8 mouse cellular contexts compared by ENCODE assay signal in genomic region chr11:4946947-4947812, GRCm38 (mm10). TPM values are rescaled to one million over a fixed set of nuclear protein-coding genes. Genes with fewer than 3 reads are reported as not detected.
DNase-seq lines count a peak whose midpoint lies in the region.

No protein-coding gene starts in this region.

- H3K27ac ChIP-seq in midbrain, embryonic 10.5 days (replicated peaks): peak overlapping the region; percentile 70

- H3K4me1 ChIP-seq in midbrain, embryonic 10.5 days: peaks cover 29% of the 10 kb centered on the region

- under 1% methylated on average over 117 of the region's 120 CpGs for WGBS in midbrain, embryonic 10.5 days

- no peaks in the 10 kb centered on the region for H3K36me3 ChIP-seq in midbrain, embryonic 10.5 days

- 0 out of 2 replicates have a peak, but pooled peaks cover 5% of the 10 kb centered on the region for H3K9me3 ChIP-seq in midbrain, embryonic 10.5 days (replicated peaks)

- peak; percentile 93 for DNase-seq in WW6 (ENCODE audit: low read depth, low spot score)
- DNase-seq in cerebellum, postnatal 14 days: peak; percentile 66 to 69
- peak; percentile 86 to 92 for DNase-seq in frontal cortex, postnatal 36 days (ENCODE audit: low spot score in 2 of 2)
- peak; percentile 53 for DNase-seq in kidney, adult 18-20 months
- DNase-seq in left cerebral cortex, postnatal 4 days: peak; percentile 51
- DNase-seq in midbrain, embryonic 10.5 days (ENCODE audit: low spot score): peak; percentile 57
- DNase-seq in spleen, adult 12 weeks (ENCODE audit: low spot score): peak; percentile 50
- DNase-seq in adipocyte (ENCODE audit: low spot score): no peak

- peaks cover 86% of the 10 kb centered on the region for H3K27me3 ChIP-seq in midbrain, embryonic 10.5 days (ENCODE audit: low read depth, poor library complexity, severe bottlenecking)

- intact Hi-C loops in left cerebral cortex, postnatal 4 days (cut with DNase I): no loop called here

- peak overlapping the region; percentile 64 for H3K4me3 ChIP-seq in midbrain, embryonic 10.5 days

RNA-seq across cellular contexts. Expression of gene Nefh, which starts 0.7 kb away (rescaled TPM):
- total RNA-seq in left cerebral cortex, postnatal 4 days (2021): 1 to 10 TPM; 3.2 to 4.8 TPM
- polyA plus RNA-seq in midbrain, embryonic 10.5 days (2016; fragmentation: Nextera tagmentation; extraction: Ambion mirVana): 0.23 and 0.29 TPM in 2 replicates

RNA-seq across cellular contexts. Expression of gene Ap1b1, which starts 39.4 kb away (rescaled TPM):
- total RNA-seq in left cerebral cortex, postnatal 4 days (2021): 100 to 1,000 TPM; 110 to 115 TPM
- polyA plus RNA-seq in midbrain, embryonic 10.5 days (2016; fragmentation: Nextera tagmentation; extraction: Ambion mirVana): 62.2 and 68.4 TPM in 2 replicates

RNA-seq across cellular contexts. Expression of gene Thoc5, which starts 52.1 kb away (rescaled TPM):
- 10 to 100 TPM; 58.1 to 61.4 TPM for total RNA-seq in left cerebral cortex, postnatal 4 days (2021)
- 54.9 and 57.9 TPM in 2 replicates for polyA plus RNA-seq in midbrain, embryonic 10.5 days (2016; fragmentation: Nextera tagmentation; extraction: Ambion mirVana)
